Mouse (Mus musculus): ENCODE data around the gene Gm20388.

DNA sequence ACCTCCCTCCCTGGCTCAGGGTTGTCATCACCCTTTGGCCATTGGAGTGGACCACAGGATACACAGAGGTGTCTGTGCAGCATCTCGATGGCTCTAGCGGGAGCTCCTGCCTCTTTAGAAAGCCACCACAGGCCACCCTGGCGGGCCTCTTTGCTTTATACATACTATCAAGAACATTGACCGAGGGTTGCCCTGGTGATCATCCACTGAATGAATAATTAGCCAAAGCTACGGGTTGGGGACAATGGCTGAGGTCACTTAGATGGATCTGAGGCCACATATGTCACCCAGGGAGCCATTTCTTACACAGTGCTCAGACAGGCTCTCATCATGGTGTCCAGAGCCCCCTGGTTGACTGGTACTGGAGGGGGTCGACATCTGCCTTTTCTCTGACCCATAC, 107.7 kb downstream of the Gm20388 start:
- TF ChIP-seq CTCF (IDR thresholded peaks at IDR 0.05; ENCODE audit: low read depth, low read length) (no peak), EP300 (IDR thresholded peaks at IDR 0.05; ENCODE audit: insufficient read depth, low read depth, low read length) (no peak), POLR2A (IDR thresholded peaks at IDR 0.05; ENCODE audit: insufficient read depth, low read length) (no peak)

All from ES-Bruce4 (cell line).